Mouse (Mus musculus) cortical plate, adult 2 months (tissue): ENCODE measurements around the gene Zfp94.
A peak's percentile ranks its signal among the peaks of the same experiment; 100 is the strongest.

Source experiments
- CTCF ChIP-seq: fragments of 200-500 bp; IDR thresholded peaks from 2 replicates; pipeline ENCODE4 v1.5.1; 2011; ENCODE audit warnings: mild to moderate bottlenecking, control low read depth, low read length; ENCODE audit not compliant: insufficient read depth; ENCODE audit errors: extremely low read depth
- POLR2A ChIP-seq: fragments of 200-500 bp; IDR thresholded peaks from 2 replicates; pipeline ENCODE4 v1.6.1; 2011; ENCODE audit warnings: mild to moderate bottlenecking, low read length, control low read depth; ENCODE audit not compliant: insufficient read depth; ENCODE audit errors: extremely low read depth

DNA sequence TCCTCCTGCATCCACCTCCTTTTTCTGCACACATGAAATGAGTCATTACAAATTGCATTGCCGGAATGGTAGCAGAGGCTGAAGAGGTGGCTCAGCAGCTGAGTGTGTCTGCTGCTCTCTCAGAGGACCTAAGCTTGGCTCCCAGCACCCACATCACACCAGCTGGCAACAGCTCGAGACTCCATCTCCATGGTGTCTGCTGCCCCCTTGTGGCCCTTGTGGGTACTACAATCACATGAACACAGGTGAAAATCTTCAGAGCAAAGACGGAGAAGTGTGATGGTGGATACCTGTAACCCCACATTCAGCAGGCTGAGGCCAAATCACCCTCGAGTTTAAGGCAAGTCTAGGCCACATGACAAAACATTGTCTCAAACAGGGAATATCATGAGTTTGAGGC, 41.4 kb upstream of the Zfp94 start:
- TF ChIP-seq CTCF (0 out of 2 replicates have a peak, but pooled peaks have one; percentile 4), POLR2A (no peak)
